Mouse (Mus musculus): Measurements from ENCODE around the gene Galntl5. TPM values are rescaled to one million over a fixed set of nuclear protein-coding genes. Genes with fewer than 3 reads are reported as not detected.
"Not testable (repeated sequence)": the region's sequence is repeated elsewhere in the genome, so short reads cannot be mapped to it uniquely, and the experiment has no call there.

The Galntl5 gene
- total RNA-seq, 2 experiments from 2014 or later, result not detected

GRCm38 (mm10) chr5:25188802-25189201 lies 7.5 kb downstream of the Galntl5 start:
- no peak for DNase-seq (ENCODE audit: low spot score in 2 of 2)

DNA sequence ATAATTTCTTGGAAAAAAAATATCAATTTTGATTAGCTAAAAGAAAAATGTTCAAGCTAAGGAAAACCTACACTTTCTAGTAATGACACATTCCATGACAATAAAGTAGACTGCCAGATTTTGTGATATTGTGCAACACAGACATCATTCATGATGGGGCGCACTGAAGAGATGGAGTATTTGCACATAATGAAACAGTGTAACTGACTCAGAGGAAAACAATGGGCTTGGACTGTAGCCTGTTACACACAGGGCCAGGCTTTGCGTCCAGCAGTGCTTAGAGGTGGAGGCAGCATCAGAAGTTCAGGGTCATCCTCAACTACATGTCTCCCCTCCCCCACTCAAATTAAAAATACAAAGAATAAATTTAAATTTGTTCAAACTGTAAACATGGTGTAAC lies 9.3 kb downstream of the Galntl5 start:
- no peak for DNase-seq (ENCODE audit: low spot score in 2 of 2)

DNA sequence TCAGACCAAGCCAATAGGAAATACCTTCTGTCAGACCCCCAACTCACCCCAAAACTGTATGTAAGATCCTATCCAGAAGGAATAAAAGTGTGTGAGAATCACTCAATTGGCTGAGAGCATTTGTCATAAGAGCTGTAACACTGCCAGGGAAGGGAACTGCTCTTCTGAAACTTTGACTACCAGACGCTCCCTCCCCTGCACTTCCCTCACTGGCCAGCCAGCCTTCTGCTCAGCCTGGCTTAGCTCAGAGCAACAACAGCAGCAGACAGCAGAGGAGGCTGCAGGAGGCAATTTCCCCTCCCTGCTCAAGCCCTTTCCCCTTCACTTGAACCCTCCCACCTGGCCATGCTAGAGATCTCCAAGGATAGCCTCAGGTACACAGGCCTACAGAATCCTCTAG lies 30.6 kb downstream of the Galntl5 start:
- no peak for DNase-seq (ENCODE audit: low spot score in 2 of 2)

- not testable (repeated sequence) for DNase-seq (ENCODE audit: low spot score in 2 of 2)
Measured at GRCm38 (mm10) chr5:25213216-25213615, 32.0 kb downstream of the Galntl5 start.

DNA sequence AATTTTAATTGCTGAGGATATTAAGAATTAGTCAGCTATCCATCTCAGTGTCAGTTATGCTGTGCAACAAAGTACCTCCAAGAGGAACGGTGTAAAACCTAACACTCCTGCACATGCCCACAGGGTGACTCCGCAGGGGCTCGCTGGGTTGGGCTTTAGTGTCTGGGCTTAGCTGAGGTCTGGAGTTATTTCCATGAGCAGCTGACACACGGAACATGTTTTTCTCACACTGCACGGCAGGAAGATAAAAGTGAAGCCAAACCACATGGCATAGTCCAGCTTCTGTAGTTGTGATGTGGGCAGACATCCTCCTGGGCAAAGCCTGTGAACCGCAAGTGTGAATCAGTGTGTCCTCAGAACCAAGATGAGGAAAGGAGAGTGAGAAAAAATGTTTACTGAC lies 33.7 kb downstream of the Galntl5 start:
- DNase-seq (ENCODE audit: low spot score in 2 of 2), result no peak

GRCm38 (mm10) chr5:25221604-25222003 lies 40.3 kb downstream of the Galntl5 start, which contains the start of gene Galnt11:
TSS of gene Galnt11 (plus strand) at chr5:25221904.
- no peak for DNase-seq (ENCODE audit: low spot score in 2 of 2)

GRCm38 (mm10) chr5:25222752-25223702 lies 41.8 kb downstream of the Galntl5 start, which contains the start of gene E130116L18Rik:
TSS of gene E130116L18Rik (minus strand) at chr5:25223153.
- peak; percentile 72 to 80 for DNase-seq (ENCODE audit: low spot score in 2 of 2)

GRCm38 (mm10) chr5:25224377-25224776 lies 43.1 kb downstream of the Galntl5 start:
- not testable (repeated sequence) for DNase-seq (ENCODE audit: low spot score in 2 of 2)

- DNase-seq (ENCODE audit: low spot score in 2 of 2), result no peak
Measured at GRCm38 (mm10) chr5:25243101-25243500, 61.8 kb downstream of the Galntl5 start.

DNA sequence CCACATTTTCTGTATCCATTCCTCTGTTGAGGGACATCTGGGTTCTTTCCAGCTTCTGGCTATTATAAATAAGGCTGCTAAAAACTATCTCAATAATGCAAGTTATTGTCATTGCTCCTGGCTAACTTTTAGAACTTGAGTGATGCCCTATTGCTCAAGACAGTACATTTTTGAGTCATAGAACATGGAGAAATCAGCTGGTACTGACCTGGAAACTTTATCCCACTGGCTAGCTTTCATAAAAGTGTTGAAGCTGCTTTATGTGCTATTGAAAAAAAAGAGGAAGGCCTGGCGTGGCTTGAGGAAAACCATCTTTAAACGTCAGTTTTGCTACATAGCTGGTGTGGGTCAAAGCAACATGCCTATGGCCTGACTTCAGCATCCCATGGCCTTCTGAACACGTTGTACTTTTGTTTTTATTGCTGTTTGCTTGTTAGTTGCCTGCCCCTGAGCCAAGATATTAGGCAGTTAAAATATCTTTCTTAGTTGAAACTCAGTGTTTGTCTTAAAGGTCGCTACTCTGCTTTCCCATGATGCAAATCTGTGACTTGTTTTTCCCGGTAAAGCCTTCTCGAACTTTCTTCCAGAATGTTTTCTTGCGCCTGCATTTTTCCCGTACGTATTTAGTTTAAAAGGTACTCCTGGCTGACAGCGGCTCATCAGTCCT lies 64.7 kb downstream of the Galntl5 start:
- DNase-seq (ENCODE audit: low spot score in 2 of 2), result no peak

DNA sequence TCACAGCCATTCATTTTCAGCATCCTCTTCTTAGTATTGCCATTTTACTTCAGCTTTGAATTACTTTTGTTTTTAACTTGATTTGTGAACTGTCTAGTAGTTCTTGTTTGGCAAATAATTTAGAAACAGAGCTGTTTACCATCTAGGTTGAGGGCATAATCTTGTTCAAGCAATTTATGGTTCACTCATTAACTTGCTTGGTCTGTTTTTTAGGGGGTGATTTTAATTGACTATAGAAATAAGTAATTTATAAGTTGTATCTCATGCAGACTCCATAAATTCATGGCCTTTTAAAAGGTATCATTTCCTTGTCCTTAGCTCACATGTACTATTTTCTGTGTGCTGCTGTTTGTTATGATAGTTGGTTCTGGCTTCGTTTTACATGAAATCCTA lies 65.2 kb downstream of the Galntl5 start:
- no peak for DNase-seq (ENCODE audit: low spot score in 2 of 2)

- DNase-seq (ENCODE audit: low spot score in 2 of 2), result no peak
Measured at GRCm38 (mm10) chr5:25247036-25247435, 65.8 kb downstream of the Galntl5 start.

GRCm38 (mm10) chr5:25252423-25252822 lies 71.2 kb downstream of the Galntl5 start:
- no peak for DNase-seq (ENCODE audit: low spot score in 2 of 2)

GRCm38 (mm10) chr5:25252825-25253544 lies 71.7 kb downstream of the Galntl5 start:
- no peak for DNase-seq (ENCODE audit: low spot score in 2 of 2)

DNA sequence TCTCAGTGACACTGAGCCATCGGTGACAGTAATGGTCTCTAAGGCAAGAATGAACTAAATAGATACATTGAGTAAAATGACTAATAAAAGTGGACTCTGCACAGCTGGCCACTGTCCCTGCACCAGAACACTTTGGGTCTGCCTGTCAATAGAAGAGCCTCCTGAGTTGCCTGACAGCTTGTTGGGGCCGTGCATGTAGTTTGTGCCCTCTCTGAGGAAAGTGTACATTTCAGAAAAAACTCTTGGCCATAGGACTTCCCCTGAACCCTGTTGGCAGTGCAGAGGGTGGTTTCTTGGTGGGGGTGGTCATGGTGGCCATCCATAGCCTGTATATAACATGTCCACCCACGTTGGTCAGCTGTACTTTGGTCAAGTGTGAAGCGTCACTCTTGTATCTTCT lies 73.2 kb downstream of the Galntl5 start:
- DNase-seq (ENCODE audit: low spot score in 2 of 2), result no peak

DNA sequence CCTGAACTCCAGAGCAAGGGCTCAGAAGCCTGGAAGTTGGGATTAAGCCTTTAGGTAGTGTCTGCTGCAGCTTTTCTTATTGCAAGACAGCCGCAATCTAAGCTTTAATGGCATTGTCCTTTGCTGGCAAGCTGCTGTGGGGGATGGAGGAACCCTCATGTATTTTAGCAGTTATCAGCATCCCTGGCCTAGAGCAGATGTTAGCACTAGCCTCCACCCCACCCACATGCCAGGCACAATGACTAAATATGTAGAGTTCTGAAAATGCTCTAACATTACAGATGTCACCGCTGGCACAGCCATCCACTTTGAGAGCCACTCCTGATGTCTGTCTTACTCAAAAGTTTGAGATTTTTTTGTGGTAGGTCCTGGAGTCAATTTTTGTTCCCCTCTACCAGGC lies 75.4 kb downstream of the Galntl5 start:
- DNase-seq (ENCODE audit: low spot score in 2 of 2), result no peak

DNA sequence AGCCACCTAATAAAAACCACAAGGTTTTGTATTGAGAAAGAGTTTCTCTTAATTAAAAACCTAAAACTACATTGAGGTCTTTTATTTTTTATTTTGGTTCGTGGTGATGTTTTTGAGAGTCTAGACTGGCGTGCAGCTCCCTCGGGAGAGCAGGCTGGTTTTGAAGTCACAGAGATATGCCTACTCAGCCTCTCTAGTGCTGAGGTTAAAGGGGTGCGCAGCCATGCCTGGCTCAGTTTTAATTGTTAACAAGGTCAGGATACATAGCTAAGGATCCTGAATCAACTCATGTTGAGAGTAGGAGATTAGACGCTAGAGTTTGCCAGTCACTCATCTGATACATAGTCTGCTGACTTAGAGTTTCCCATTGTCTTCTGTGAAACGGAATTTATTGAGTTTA lies 80.2 kb downstream of the Galntl5 start:
- no peak for DNase-seq (ENCODE audit: low spot score in 2 of 2)

DNA sequence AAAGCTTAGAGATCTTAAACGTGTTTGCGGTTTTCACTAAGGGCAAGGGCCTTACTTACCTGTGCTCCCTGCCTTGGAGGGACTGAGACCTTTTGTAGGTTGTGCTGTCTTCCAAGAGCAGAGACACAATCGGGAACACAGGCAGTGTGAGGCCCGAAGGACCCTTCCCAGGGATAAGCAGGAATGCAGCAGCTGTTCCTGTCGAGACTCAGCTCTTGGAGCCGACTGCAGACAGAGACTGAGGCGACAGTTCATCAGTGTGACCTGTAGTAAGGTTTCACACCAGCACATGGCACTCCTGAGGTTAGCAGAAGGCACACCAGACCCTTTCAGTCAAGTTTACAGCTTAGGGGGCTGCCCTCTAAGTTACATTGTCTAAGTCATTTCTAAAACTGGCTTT lies 81.0 kb downstream of the Galntl5 start:
- no peak for DNase-seq (ENCODE audit: low spot score in 2 of 2)

DNA sequence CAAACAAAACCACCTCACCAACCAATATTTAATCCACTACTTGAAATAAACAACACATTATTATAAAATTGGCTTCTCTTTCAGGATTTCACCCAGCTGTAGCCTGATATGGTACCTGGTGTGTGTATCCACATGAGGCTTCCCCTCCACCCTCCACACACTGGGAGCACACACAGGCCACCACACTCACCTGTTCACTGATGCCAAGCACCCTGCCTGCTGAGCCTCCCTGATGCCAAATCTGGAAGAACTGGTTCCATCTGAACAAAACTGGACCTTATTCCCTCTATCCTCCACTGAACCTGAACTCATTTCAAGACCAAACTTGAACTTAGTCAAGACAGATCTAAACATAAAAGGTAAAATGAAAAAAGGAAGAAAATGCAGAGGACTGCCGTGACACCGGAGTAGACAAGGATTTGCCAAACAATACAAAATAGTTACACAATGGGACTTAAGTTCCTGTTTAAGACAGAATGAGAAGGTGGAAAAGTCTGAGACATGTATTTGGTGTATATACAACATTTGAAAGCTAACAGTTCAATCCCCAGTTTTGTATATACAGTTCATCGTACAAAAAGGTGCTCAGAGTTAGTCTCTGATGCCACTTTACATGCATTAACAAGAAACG lies 87.1 kb downstream of the Galntl5 start:
- no peak for DNase-seq (ENCODE audit: low spot score in 2 of 2)
